Mouse (Mus musculus): ENCODE data around the gene Eef1akmt3.
A peak's percentile ranks its signal among the peaks of the same experiment; 100 is the strongest.
"Not testable (repeated sequence)": the region's sequence is repeated elsewhere in the genome, so short reads cannot be mapped to it uniquely, and the experiment has no call there.

Eef1akmt3 gene

DNA sequence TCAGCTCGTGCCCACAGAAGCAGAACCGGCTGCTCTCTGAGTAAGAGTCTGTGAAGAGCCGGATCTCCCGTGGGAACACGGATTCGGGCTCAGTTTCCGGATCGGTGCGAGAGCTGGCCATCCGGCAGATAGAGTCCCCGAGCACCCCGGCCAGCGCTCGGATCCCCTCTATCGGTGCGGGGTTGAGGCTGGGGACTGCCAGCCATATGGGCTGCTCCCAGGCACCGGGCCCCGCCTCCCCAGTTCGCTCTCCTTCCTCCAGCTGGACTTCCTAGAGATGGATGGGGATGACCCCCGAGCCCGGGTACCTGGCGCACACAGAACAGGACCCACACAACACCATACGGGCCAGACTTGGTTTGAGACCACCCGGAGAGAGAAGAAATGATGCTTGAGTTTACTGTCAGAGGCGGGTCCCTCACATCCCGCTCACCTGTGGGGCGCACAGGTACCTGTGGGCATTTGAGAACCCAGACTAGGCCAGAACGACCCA is at the start of gene Eef1akmt3, which contains the start of gene Mettl1:
Eef1akmt3 (minus strand) TSS at position 240 of the 493 bp plus-strand sequence.
Mettl1 (plus strand) TSS at position 141 of the 493 bp plus-strand sequence.
- peak; percentile 21 for DNase-seq

DNA sequence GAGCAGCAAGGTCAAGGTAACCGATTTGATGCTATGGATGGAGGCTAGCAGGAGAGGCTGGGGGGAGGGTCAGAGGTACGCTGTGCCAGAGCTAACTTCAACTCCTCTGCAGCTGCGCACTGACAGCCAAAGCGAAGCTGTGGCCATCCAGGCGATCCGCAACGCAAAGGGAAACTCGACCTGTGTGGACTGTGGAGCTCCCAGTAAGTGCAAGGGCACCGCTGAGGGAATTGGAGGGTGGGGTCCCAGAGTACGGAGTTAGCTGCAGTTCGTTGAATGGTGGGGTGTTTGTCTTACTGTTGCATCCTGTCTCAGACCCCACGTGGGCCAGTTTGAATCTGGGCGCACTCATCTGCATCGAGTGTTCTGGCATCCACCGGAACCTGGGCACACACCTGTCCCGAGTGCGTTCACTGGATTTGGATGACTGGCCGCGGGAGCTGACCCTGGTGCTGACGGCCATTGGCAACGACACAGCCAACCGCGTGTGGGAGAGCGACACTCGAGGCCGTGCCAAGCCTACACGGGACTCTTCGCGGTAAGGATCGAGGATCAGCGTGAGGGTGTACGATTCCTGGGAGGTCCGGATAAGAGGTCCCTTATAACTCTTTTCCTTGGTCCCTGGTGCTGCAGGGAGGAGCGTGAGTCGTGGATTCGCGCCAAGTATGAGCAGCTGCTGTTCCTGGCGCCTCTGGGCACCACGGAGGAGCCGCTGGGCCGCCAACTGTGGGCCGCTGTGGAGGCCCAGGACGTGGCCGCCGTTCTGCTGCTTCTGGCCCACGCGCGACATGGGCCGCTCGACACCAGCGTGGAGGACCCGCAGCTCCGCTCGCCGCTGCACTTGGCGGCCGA is 49.5 kb upstream of the Eef1akmt3 start:
- DNase-seq = no peak

DNA sequence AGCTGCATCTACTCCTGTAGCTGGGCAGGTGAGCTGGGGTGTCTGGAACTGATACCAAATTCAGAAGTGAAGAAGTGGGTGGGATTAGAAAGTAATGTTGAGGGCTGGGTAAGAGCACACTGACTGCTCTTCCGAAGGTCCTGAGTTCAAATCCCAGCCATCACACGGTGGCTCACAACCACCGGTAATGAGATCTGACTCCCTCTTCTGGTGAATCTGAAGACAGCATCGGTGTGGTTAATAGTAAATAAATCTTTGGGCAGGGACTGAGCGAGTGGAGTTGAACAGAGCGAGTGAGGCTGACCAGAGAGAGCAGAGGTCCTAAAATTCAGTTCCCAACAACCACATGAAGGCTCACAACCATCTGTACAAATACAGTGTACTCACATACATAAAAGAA is 44.3 kb upstream of the Eef1akmt3 start:
- no peak for DNase-seq

DNA sequence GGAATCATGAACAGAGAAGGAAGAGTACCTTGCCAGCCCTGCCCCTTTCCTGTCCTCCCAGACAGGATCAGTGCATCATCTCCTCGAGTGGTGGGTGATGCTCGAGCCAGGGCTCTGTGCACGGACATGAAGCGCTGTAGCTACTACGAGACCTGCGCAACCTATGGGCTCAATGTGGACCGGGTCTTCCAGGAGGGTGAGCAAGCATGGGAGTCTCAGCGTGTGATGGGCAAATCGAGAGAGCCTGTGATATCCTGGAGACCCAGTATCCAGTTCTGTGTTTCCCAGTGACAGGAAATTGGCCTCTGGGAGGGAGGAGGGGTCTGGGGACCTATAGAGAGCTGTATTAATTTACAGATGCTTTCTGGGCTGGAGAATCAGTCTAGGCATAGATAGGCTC is 43.7 kb upstream of the Eef1akmt3 start:
- DNase-seq = no peak

DNA sequence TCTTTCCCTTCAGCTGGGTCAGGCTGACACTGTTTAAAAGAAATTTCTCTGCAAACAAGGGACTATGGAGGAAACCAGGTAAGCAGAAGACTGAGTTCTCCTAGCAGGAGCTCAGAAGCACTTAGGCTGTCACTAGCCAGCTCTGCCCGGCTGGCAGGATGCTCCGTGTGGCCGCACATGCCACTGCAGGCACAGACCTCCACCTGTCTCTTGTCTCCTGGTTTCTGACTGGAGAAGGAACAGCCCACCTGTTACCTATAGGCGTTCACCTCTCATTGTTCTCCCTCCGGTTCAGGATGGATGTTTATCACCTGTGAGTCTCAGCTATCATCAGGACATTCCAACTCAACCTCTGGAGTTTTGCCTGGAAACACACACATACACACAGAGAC is 42.6 kb upstream of the Eef1akmt3 start:
- no peak for DNase-seq

DNA sequence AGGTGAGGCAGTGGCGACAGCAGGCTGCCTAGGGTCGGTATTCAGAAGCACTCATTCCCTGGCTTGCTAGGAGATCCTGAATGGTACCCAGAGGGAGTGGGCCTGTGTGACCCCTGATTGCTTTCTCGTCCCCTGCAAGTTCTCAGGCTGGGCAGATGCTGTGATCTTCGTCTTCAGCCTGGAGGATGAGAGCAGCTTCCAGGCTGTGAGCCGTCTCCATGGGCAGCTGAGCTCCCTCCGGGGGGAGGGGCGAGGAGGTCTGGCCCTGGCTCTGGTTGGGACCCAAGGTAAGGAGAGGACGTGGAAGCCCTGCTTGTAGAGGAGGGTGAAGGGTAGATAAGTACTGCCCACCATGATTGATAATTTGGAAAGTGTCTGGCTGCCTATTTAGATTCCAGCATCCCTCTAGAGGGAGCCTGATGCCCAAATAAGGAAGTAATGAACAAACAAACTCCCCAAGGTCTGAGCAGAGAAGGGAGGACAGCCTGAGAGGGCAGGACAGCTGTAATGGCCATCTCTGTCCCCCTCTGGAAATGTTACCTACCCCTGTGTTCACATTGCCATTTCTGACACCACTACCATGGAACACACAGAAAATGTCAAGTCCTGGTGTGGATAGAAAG is 42.1 kb upstream of the Eef1akmt3 start:
- no peak for DNase-seq

DNA sequence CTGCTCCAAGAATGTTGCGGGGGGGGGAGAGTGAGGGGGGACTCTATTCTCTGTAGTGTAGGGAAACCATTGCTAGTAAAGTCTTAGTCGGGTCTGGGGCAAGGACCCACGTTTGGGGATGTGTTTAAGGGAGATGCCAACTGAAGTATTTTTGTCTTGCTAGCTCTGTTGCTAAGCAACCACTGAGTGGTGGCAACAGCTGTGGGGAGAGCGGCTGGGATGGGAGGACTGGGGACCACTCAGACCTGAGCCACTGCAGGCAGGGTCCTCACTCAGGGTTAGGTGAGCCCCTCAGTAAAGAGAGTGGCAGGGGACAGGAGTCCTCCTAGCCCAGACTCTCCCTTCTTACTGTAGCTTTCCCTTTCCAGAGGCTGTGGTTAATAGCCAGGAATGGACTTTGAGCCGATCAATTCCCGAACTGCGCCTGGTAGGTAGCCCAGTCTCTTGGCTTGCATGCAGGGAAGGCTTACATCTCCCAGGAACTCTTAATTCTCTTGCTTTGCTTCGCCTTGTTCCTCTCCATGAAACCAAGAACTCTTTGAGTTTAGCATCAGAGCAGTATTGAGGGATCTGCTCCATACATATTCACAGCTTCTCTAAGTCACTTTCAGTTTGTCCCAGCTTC is 40.8 kb upstream of the Eef1akmt3 start:
- no peak for DNase-seq

DNA sequence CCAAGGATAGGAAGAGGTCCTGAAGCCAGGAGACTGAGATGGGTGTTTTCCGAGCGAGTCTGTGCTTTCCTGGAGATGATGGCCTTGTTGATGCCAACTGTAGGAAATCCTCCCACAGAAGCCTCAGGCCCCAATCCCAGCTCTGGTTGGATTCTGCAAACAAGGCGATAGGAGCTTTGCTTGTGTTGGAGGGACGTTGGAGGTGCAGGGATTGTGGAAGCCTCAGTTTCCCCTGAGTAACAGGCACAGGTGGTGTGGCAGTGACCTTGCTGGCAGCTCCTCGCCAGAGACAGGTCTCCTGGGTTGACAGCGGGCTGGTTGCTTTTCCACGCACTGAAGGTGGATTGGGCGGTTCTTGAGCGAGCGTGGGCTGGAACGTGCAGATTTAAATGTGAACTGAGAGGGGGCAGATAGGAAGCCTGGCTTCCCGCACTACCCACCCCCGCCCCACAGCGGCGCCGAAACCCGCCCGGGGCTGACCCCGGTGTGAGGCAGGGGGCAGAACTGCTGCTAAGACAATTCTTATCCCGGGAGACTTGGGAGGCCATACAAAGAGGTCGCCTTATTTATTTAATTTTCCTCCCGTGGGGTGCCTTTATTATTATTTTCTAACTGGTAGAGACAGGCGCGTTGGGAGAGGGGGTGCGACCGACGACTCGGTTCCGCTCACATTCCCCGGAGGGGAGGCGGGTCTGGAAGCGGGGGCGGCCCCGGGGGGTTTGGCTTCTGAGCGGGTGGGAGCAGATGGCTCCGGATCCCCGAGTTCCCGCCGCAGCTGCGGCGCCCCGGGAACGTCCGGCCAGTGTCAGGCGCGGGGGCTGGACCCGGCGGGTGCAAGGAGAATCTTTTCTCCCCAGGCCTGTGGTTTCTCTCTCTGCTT is 39.8 kb upstream of the Eef1akmt3 start:
- no peak for DNase-seq

DNA sequence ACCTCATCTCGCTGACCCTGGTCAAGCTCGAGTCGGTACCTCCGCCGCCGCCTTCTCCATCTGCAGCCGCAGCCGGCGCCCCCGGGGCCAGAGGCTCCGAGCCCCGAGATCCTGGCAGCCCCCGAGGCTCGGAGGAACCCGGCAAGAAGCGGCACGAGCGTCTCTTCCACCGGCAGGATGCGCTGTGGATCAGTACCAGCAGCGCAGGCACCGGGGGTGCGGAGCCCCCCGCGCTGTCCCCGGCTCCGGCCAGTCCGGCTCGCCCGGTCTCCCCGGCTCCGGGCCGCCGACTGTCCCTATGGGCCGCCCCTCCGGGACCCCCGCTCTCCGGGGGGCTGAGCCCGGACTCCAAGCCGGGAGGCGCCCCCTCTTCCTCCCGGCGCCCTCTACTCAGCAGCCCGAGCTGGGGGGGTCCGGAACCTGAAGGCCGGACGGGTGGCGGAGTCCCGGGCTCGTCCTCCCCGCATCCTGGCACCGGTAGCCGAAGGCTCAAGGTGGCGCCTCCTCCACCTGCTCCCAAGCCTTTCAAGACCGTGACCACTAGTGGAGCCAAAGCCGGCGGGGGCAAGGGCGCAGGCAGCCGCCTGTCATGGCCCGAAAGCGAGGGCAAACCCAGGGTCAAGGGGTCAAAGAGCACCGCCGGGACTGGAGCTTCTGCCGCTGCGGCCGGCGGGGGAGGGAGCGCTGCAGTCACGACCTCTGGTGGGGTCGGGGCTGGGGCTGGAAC is 38.5 kb upstream of the Eef1akmt3 start:
- no peak for DNase-seq

DNA sequence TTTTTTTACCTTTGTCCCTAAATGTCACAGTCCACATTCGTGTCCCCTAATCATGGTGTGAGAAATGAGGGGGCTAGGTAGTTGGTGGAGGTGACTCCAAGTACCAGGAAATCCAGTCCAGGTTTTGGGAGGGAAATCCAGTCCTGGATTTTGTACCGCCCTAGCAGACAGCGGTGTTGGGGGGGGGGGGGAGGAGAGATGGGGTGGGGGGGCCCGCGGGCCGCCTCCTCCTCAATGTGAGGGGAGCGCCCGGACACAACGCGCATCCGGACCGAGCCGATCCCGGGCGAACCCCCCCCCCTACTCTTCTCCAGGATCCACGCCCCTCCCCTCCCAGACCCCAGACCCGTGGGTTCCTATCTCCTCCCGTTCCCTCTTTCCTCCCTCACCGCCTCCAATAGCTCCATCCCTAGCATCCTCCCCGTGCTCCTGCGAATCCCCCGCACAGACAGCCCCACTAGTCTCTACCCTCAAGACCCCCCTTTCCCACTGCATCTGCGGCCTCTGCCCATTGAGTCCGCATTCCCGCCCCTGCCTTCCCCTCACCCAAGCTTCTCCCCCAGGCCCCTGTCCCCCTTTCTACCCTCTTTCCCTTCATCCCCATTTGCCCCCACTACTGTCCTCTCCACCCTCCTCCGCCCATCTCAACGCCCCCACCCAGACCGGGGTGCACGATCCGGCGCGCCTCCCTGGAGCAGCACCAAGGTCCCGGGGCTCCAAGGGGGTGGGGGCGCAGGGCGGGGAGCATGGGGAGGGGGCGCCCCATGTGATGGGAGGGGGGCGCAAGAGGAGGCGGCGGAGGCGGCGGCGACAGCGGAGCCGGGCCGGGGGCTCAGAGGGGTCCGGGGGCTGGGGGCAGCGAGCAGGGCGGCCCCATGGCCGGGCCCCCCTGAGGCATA is 37.6 kb upstream of the Eef1akmt3 start:
- DNase-seq = no peak

DNA sequence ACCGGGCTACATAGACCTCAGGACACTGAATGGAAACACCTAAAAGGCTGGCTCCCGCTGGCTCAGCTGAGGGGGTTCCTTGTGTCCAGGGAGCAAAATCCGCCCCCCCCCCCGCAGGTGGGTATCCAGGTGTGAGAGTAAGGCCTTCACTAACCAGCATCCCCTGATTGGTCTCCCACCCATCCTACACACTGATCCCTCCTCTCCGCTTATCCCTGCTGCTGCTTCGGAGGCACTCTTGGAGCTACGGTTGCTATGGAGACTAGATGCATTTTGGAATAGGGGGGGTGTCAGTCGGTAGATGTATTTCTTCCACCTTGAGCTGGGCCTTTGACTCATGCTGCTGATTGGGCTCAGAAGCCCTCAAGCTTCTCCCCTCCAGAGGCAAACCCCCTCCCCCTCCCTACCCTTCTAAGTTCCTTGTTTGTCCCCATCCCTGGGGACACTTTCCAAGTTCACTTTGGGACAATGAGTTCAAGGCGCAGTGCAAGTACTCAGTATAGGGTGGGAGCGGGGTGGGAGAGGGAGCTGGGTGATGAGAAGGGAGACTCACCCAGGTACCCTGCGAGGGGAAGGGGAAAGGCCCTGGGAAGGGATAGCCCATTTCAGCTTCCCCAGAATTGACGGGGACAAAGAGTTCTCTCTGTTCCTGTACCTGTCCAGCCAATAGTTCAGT is 36.8 kb upstream of the Eef1akmt3 start:
- DNase-seq = no peak

DNA sequence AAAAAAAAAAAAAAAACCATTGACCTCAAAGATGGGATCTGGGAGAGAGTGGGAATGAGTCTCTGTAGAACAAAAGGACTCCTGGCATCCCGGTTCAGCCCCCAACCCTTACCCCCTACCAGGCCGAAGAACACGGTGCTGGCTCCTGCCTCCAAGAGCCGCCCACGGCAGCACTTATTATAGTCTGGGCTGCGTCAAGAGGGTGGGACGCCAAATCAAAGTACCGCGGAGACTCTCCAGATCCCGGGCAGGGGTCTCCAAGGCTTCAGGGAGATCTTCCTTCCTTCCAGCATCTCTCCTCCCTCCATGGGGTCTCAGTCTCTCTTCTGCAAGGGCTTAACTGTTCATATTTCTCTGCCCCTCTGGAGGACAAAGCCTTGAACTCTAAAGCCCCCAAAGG is 36.2 kb upstream of the Eef1akmt3 start:
- no peak for DNase-seq

DNA sequence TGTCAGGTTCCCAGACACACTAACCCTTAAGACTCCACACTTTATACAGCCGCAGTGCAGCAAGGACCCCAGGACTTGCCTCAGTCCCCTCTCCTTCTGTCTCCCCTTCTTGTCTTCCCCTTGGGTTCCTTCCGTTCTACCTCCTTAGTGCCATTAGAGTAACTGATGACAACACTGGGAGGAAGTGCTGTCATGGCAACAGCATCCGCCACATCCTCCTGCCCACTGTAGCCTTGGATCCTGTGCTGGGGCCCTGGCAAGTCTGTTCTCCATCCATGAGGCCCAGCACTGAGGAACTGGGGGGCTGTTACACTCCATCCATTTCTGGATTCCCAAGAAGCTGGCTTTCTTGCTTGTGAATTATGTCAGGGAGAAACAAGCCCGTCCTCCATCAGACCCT is 34.8 kb upstream of the Eef1akmt3 start:
- peak; percentile 72 for DNase-seq

DNA sequence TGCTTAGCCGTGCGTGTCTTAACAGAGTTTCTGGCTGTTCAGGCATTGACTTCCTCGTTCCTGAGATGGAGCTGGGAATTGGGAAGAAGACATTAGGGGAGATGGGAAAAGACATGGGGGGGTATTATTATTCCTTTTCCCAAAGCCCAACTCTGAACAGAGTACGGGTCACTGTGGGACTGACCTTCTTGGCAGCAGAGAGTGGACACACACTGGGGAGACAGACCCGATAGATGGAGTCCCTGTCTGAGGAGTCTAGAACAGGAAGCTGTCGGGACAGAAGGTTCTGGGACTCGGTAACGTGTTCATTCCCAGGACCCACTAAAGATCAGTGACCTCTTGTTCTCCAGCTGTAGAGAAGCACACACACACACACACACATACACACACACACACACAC is 34.3 kb upstream of the Eef1akmt3 start:
- DNase-seq = no peak

DNA sequence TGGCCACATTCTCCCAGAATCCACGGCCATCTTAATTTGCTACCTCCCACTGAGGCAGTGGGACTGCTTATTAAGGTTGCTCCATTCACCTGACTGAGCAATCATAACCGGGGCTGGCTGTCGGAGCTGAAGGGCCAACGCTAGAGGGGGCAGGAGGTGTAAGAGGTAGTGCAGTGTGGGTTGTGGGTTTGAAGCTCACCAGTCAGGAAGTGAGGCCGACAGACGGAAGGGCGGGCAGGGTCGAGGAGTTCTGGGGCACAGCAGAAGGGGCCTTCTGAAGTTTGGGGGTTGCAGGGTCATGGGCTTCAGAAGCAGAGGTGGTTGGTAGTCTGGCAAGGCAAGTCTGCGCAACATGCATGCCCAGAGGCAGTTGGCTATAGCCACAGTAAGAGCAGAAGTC is 33.8 kb upstream of the Eef1akmt3 start, which contains the start of gene Agap2:
Agap2 (plus strand) TSS at position 205 of the 400 bp plus-strand sequence.
- peak; percentile 90 for DNase-seq

DNA sequence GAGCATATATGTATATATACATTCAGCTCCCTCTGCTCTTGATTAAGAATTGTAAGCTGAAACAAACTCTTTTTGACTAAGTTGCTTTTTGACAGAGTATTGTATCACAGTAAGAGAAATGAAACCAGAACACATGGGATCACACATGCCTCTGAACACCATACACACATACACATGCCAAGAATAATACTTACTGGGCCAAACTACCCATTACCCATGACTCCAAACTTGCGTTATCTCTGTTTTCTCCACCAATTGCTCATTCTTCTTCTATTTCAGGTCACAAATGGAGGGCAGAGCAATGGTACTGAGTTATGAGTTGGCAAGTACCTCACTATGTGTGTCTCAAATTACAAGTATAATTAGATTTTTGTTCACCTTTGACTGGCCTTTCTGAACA is 32.7 kb upstream of the Eef1akmt3 start:
- DNase-seq = no peak

DNA sequence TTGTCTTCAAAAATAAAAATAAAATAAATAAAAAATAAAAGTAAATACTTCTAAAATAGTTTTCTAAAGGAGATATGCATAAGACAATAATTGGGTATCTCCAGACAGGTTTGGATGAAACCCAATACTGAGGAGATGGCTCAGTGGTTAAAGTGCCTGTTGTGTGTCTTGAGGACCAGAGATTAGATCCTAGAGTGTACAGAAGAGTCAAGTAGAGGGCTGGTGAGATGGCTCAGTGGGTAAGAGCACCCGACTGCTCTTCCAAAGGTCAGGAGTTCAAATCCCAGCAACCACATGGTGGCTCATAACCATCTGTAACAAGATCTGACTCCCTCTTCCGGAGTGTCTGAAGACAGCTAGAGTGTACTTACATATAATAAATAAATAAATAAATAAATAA is 31.7 kb upstream of the Eef1akmt3 start:
- not testable (repeated sequence) for DNase-seq

DNA sequence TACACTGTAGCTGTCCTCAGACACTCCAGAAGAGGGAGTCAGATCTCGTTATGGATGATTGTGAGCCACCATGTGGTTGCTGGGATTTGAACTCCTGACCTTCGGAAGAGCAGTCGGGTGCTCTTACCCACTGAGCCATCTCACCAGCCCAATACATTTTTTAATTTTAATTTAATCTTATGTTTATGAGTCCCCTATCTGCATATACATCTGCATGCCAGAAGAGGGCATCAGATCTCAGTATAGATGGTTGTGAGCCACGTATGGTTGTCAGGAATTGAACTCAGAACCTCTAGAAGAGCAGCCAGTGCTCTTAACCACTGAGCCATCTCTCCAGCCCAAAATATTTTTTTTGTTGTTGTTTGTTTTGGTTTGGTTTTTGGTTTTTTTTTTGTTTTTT is 31.0 kb upstream of the Eef1akmt3 start:
- DNase-seq = not testable (repeated sequence)

DNA sequence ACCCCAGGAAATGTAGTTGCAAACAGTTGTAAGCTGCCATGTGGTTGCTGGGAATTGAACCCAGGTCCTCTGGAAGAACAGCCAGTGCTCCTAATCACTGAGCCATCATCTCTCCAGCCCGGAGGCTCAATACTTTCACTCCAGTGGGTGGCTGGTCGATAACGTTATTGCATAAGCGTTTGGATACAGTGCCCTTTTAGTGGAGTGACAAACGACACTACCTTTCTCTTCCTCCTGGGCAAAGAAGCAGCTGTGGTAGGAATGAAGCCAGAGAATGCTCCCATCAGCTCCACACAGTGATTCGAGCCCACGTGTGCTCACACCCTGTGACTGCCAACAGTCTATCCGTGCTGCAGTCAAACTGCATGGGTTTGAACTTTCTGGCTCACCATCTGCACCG is 29.9 kb upstream of the Eef1akmt3 start:
- no peak for DNase-seq
